Mouse (Mus musculus) G1E (cell line): ENCODE results near the gene H2-DMa.

ENCODE experiments used
- CTCF ChIP-seq: IDR thresholded peaks from 2 replicates; pipeline ENCODE4 v1.5.1; 2012; ENCODE audit warnings: low read depth, low read length, inconsistent platforms, mixed read lengths
- GATA1 ChIP-seq: IDR thresholded peaks from 2 replicates; pipeline ENCODE4 v1.6.1; 2012; ENCODE audit warnings: borderline replicate concordance, low read length, inconsistent platforms, mixed read lengths
- GATA2 ChIP-seq: IDR thresholded peaks from 2 replicates; pipeline ENCODE4 v1.6.1; 2012; ENCODE audit warnings: low read depth, low read length, inconsistent platforms, borderline replicate concordance

DNA sequence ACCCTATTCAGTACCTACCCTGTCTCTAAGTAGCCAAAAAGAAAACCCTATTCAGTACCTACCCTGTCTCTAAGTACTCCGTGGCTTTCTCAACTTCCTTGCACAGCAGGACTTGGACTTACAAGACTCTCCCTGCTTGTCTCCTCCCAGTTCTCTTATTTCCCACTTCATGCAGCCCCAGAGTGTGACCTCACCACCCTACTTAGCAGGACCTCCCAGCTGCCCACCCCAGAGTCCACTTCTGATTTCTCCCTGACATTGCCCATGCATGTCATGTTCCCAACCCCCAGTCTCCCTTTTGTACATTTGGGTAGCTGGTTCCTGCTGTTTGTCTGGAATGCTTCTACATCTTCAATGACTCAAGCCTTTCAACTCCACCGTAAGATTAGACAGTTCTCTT lies 4.2 kb downstream of the H2-DMa start:
- no peak for TF ChIP-seq CTCF
- no peak for TF ChIP-seq GATA1
- no peak for TF ChIP-seq GATA2
